Mouse (Mus musculus) limb, embryonic 13.5 days (tissue): ENCODE results near the gene Cacng8. TPM values are rescaled to one million over a fixed set of nuclear protein-coding genes. Genes with fewer than 3 reads are reported as not detected.
A peak's percentile ranks its signal among the peaks of the same experiment; 100 is the strongest.

Experiments used
- ATAC-seq: fragments of 200-750 bp; cut with Nextera tagmentation; 2 replicates; pipeline ENCODE4 v1.8.0; 2017; ENCODE audit warnings: low read depth, moderate number of reproducible peaks, moderate TSS enrichment; ENCODE audit not compliant: low FRiP score
- H3K27ac ChIP-seq: fragments of 300-500 bp; sonication (generic); 2 replicates; pipeline ENCODE4 v1.5.1; 2015; ENCODE audit warnings: inconsistent platforms, mild to moderate bottlenecking, moderate library complexity
- H3K27me3 ChIP-seq: fragments of 300-500 bp; sonication (generic); 2 replicates; pipeline ENCODE4 v1.6.1; 2015; ENCODE audit warnings: mild to moderate bottlenecking, inconsistent platforms
- H3K36me3 ChIP-seq: fragments of 300-500 bp; sonication (generic); 2 replicates; pipeline ENCODE4 v1.6.1; 2015; ENCODE audit warnings: inconsistent platforms, mild to moderate bottlenecking, moderate library complexity
- H3K4me1 ChIP-seq: fragments of 300-500 bp; sonication (generic); 2 replicates; pipeline ENCODE4 v1.6.1; 2015; ENCODE audit warnings: inconsistent platforms
- H3K4me2 ChIP-seq: fragments of 300-500 bp; sonication (generic); replicated peaks from 2 replicates; pipeline ENCODE4 v1.6.1; 2015; ENCODE audit warnings: inconsistent platforms, mild to moderate bottlenecking, moderate library complexity
- H3K4me3 ChIP-seq: fragments of 300-500 bp; sonication (generic); 2 replicates; pipeline ENCODE4 v1.5.1; 2015; ENCODE audit warnings: moderate library complexity, mild to moderate bottlenecking, inconsistent platforms
- H3K9ac ChIP-seq: fragments of 300-500 bp; sonication (generic); 2 replicates; pipeline ENCODE4 v1.6.1; 2015; ENCODE audit warnings: mild to moderate bottlenecking, inconsistent platforms
- H3K9me3 ChIP-seq: fragments of 300-500 bp; sonication (generic); 2 replicates; pipeline ENCODE4 v1.6.1; 2016; ENCODE audit warnings: inconsistent platforms
- WGBS: fragments of 180-500 bp; shearing (Covaris S2); methylation state at CpG from one replicate; pipeline ENCODE4 v1.1.7; 2015; 5-methylcytosine and 5-hydroxymethylcytosine counted together
- polyA plus RNA-seq: library from polyadenylated mRNA; unstranded; fragments of >200 nt; fragmentation: Nextera tagmentation; extraction: Ambion mirVana; gene quantifications from 2 replicates; pipeline ENCODE4 v1.2.1, GENCODE M21; 2015

The Cacng8 gene
- polyA plus RNA-seq, 1 experiment from 2014 or later, result 6.8 TPM

GRCm38 (mm10) chr7:3442476-3443062, 52.1 kb downstream of the Cacng8 start:
- Histone ChIP-seq H3K36me3 (no peaks in the 10 kb centered on the region), H3K27ac (no peak overlapping the region), H3K9ac (no peak overlapping the region), H3K4me3 (no peak overlapping the region), H3K4me2 (no peak overlapping the region), H3K9me3 (no peaks in the 10 kb centered on the region), H3K27me3 (no peaks in the 10 kb centered on the region), H3K4me1 (peaks cover 4% of the 10 kb centered on the region; the same call in 1 of the 2 replicates)
- ATAC-seq, result no peak
- 84% methylated on average over 10 of the region's 10 CpGs for whole genome bisulfite sequencing

- H3K4me3 ChIP-seq, result no peak overlapping the region
- H3K27ac ChIP-seq, result no peak overlapping the region
- 65% methylated on average over 3 of the region's 3 CpGs for WGBS
- H3K36me3 ChIP-seq, result no peaks in the 10 kb centered on the region
- H3K9me3 ChIP-seq, result no peaks in the 10 kb centered on the region
- no peak overlapping the region for H3K4me2 ChIP-seq
- no peak overlapping the region for H3K9ac ChIP-seq
- no peaks in the 10 kb centered on the region for H3K4me1 ChIP-seq
- H3K27me3 ChIP-seq, result no peaks in the 10 kb centered on the region
- ATAC-seq, result no peak
These were observed 54.2 kb downstream of the Cacng8 start for GRCm38 (mm10) chr7:3444678-3445077.

DNA sequence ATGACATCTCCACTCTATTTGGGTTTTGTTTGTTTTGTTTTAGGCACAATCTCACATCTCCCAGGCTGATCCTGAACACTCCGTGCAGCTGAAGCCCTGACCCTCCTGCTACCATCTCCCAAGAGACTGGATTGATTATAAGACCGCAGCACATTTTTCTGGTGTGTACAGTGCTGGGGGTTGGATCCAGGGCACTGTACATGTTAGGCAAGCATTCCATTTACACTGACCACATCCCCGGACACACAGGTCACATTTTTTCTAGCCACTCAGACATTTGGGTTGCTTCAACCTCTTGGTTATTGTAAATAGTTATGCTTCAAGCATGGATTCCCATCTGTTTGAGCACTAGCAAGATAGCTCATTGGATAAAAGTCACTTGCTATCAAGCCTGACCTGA, 56.1 kb downstream of the Cacng8 start:
- no peaks in the 10 kb centered on the region for H3K9me3 ChIP-seq
- no peaks in the 10 kb centered on the region for H3K36me3 ChIP-seq
- no peak overlapping the region for H3K27ac ChIP-seq
- H3K27me3 ChIP-seq, result no peaks in the 10 kb centered on the region
- H3K9ac ChIP-seq, result no peak overlapping the region
- no peak overlapping the region for H3K4me2 ChIP-seq
- no peaks in the 10 kb centered on the region for H3K4me1 ChIP-seq
- WGBS, result 82% methylated on average over 3 of the region's 3 CpGs
- no peak overlapping the region for H3K4me3 ChIP-seq
- ATAC-seq, result no peak

GRCm38 (mm10) chr7:3447026-3447425, 56.5 kb downstream of the Cacng8 start:
- no peaks in the 10 kb centered on the region for H3K4me1 ChIP-seq
- no peaks in the 10 kb centered on the region for H3K36me3 ChIP-seq
- ATAC-seq, result no peak
- no peak overlapping the region for H3K4me2 ChIP-seq
- H3K9me3 ChIP-seq, result no peaks in the 10 kb centered on the region
- H3K9ac ChIP-seq, result no peak overlapping the region
- H3K4me3 ChIP-seq, result no peak overlapping the region
- H3K27me3 ChIP-seq, result no peaks in the 10 kb centered on the region
- WGBS, result 75% methylated on average over 4 of the region's 4 CpGs
- H3K27ac ChIP-seq, result no peak overlapping the region

- Histone ChIP-seq H3K27ac (no peak overlapping the region), H3K36me3 (no peaks in the 10 kb centered on the region), H3K4me1 (0 out of 2 replicates have a peak, but pooled peaks cover 1% of the 10 kb centered on the region), H3K9ac (no peak overlapping the region), H3K4me2 (no peak overlapping the region), H3K4me3 (no peak overlapping the region), H3K27me3 (no peaks in the 10 kb centered on the region), H3K9me3 (no peaks in the 10 kb centered on the region)
- ATAC-seq, result peak; percentile 68
- WGBS, result 23% methylated on average over 15 of the region's 15 CpGs
These were observed 58.4 kb downstream of the Cacng8 start for GRCm38 (mm10) chr7:3448737-3449454.

- Histone ChIP-seq H3K4me3 (no peak overlapping the region), H3K4me1 (0 out of 2 replicates have a peak, but pooled peaks cover 4% of the 10 kb centered on the region), H3K36me3 (no peaks in the 10 kb centered on the region), H3K9ac (no peak overlapping the region), H3K27me3 (no peaks in the 10 kb centered on the region), H3K9me3 (no peaks in the 10 kb centered on the region), H3K27ac (no peak overlapping the region), H3K4me2 (no peak overlapping the region)
- 43% methylated on average over 5 of the region's 5 CpGs for WGBS
- no peak for ATAC-seq
These were observed 60.2 kb downstream of the Cacng8 start for GRCm38 (mm10) chr7:3450671-3451070.

GRCm38 (mm10) chr7:3451161-3451560, 60.7 kb downstream of the Cacng8 start:
- Histone ChIP-seq H3K27ac (no peak overlapping the region), H3K9me3 (no peaks in the 10 kb centered on the region), H3K4me3 (no peak overlapping the region), H3K4me1 (0 out of 2 replicates have a peak, but pooled peaks cover 4% of the 10 kb centered on the region), H3K9ac (no peak overlapping the region), H3K4me2 (no peak overlapping the region), H3K36me3 (no peaks in the 10 kb centered on the region), H3K27me3 (no peaks in the 10 kb centered on the region)
- WGBS, result 27% methylated on average over 6 of the region's 6 CpGs
- no peak for ATAC-seq

- Histone ChIP-seq H3K9ac (no peak overlapping the region), H3K4me3 (no peak overlapping the region), H3K27ac (no peak overlapping the region), H3K9me3 (no peaks in the 10 kb centered on the region), H3K4me1 (0 out of 2 replicates have a peak, but pooled peaks cover 4% of the 10 kb centered on the region), H3K36me3 (no peaks in the 10 kb centered on the region), H3K4me2 (no peak overlapping the region), H3K27me3 (no peaks in the 10 kb centered on the region)
- WGBS, result 34% methylated on average over 12 of the region's 12 CpGs
- no peak for ATAC-seq
These were observed 62.5 kb downstream of the Cacng8 start for GRCm38 (mm10) chr7:3452821-3453485.

- no peaks in the 10 kb centered on the region for H3K36me3 ChIP-seq
- H3K4me3 ChIP-seq, result no peak overlapping the region
- ATAC-seq, result no peak
- 39% methylated on average over 11 of the region's 11 CpGs for WGBS
- no peak overlapping the region for H3K4me2 ChIP-seq
- no peak overlapping the region for H3K9ac ChIP-seq
- H3K27me3 ChIP-seq, result no peaks in the 10 kb centered on the region
- H3K4me1 ChIP-seq, result 0 out of 2 replicates have a peak, but pooled peaks cover 4% of the 10 kb centered on the region
- H3K9me3 ChIP-seq, result no peaks in the 10 kb centered on the region
- no peak overlapping the region for H3K27ac ChIP-seq
These were observed 63.2 kb downstream of the Cacng8 start for GRCm38 (mm10) chr7:3453486-3454183.

GRCm38 (mm10) chr7:3457111-3457840, 66.8 kb downstream of the Cacng8 start:
- 92% methylated on average over 10 of the region's 10 CpGs for WGBS
- no peaks in the 10 kb centered on the region for H3K27me3 ChIP-seq

DNA sequence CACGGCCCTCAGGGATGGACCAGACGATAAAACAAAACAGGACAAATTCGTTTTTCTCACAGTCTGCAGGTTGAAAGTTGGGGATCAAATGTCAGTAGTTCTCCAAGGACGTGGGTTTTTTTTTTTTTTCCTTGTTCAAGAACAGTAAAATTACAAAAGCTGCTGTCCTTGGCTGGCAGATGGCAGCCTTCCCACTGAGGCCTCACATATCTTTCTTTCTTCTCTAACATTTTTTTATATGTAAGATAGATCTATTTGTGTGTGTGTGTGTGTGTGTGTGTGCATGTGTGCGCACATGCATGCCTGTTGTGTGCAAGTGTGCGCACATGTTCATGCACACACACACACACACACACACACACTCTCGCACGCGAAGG, 67.3 kb downstream of the Cacng8 start:
- H3K4me1 ChIP-seq, result 0 out of 2 replicates have a peak, but pooled peaks cover 4% of the 10 kb centered on the region
- H3K27ac ChIP-seq, result no peak overlapping the region
- no peak overlapping the region for H3K4me2 ChIP-seq
- 71% methylated on average over 9 of the region's 9 CpGs for WGBS
- H3K36me3 ChIP-seq, result no peaks in the 10 kb centered on the region
- H3K4me3 ChIP-seq, result no peak overlapping the region
- ATAC-seq, result no peak
- H3K27me3 ChIP-seq, result no peaks in the 10 kb centered on the region
- H3K9me3 ChIP-seq, result no peaks in the 10 kb centered on the region
- H3K9ac ChIP-seq, result no peak overlapping the region

More at GRCm38 (mm10) chr7:3457111-3457840, 66.8 kb downstream of the Cacng8 start:
- Histone ChIP-seq H3K4me2 (no peak overlapping the region), H3K9ac (no peak overlapping the region), H3K4me3 (no peak overlapping the region), H3K27ac (no peak overlapping the region), H3K36me3 (no peaks in the 10 kb centered on the region), H3K9me3 (no peaks in the 10 kb centered on the region), H3K4me1 (0 out of 2 replicates have a peak, but pooled peaks cover 4% of the 10 kb centered on the region)
- no peak for ATAC-seq
